14 mouse cellular contexts compared by ENCODE assay signal in the genomic region with DNA sequence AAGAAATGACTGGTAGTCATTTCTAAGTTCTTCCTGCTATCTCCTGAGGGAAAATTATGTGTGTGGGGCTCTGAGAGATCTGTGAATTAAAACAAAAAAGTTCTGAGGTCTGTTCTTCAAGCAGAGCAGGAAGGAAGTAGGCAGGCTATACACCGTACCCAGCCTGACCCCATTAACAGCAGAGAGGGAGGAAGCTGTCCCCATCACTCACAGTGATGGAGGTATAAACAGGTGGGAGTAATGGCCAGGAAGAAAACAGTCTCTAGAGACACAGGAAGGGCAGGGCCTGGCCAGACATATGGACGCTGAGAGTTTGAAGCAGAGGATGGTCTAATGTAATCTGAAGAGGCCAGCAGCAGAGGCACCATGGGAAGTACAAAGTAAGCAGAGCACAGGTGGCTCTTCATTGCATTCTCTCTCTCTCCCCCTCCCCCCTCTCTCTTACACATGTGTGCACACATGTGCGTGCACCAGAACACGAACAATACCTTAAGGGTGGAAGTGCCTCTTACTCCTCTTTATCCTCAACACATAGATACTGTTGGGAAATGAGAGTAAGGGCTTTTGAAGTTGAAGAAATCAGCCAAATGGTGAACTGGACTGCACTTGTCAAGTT.
"Had no signal": no experiment of that assay in that cellular context is flagged by ENCODE, and none has a peak within 500 bp of the region (broad histone marks: within the 10 kb centered on the region; RNA-seq: fewer than 3 reads in every experiment).

No protein-coding gene starts in this region.

- H3K27me3 ChIP-seq: kidney, embryonic 15.5 days; limb, embryonic 15.5 days; liver, embryonic 12.5 days; megakaryocyte, embryonic 14.5 days; midbrain, embryonic 15.5 days; neural tube, embryonic 12.5 days; stomach, embryonic 15.5 days had no signal

- H3K4me2 ChIP-seq: kidney, embryonic 15.5 days; limb, embryonic 15.5 days; liver, embryonic 12.5 days; midbrain, embryonic 11.5 days; midbrain, embryonic 15.5 days; neural tube, embryonic 12.5 days; stomach, embryonic 15.5 days had no signal

- ATAC-seq: intestine, embryonic 16.5 days; liver, embryonic 12.5 days; midbrain, embryonic 15.5 days had no signal

- H3K9ac ChIP-seq: kidney, embryonic 15.5 days; limb, embryonic 15.5 days; liver, embryonic 12.5 days; midbrain, embryonic 15.5 days; neural tube, embryonic 12.5 days; stomach, embryonic 15.5 days had no signal

- H3K27ac ChIP-seq: kidney, embryonic 15.5 days; limb, embryonic 15.5 days; liver, embryonic 12.5 days; midbrain, embryonic 15.5 days; neural tube, embryonic 12.5 days; stomach, embryonic 15.5 days had no signal

- H3K9me3 ChIP-seq: kidney, embryonic 15.5 days; limb, embryonic 15.5 days; liver, embryonic 12.5 days; megakaryocyte, embryonic 14.5 days; midbrain, embryonic 15.5 days; neural tube, embryonic 12.5 days; stomach, embryonic 15.5 days had no signal

- H3K36me3 ChIP-seq: kidney, embryonic 15.5 days; limb, embryonic 15.5 days; liver, embryonic 12.5 days; midbrain, embryonic 15.5 days; neural tube, embryonic 12.5 days; stomach, embryonic 15.5 days had no signal

- H3K4me1 ChIP-seq: kidney, embryonic 15.5 days; limb, embryonic 15.5 days; liver, embryonic 12.5 days; midbrain, embryonic 15.5 days; neural tube, embryonic 12.5 days; stomach, embryonic 15.5 days had no signal

- H3K4me3 ChIP-seq: kidney, embryonic 15.5 days; limb, embryonic 15.5 days; liver, embryonic 12.5 days; megakaryocyte, embryonic 14.5 days; midbrain, embryonic 15.5 days; neural tube, embryonic 12.5 days; stomach, embryonic 15.5 days had no signal

- DNase-seq: kidney, adult 2 months; kidney, postnatal 14 days; layer of hippocampus, postnatal 36 days; retina, postnatal 1 day; right cerebral cortex, postnatal 4 days had no signal
